Mouse (Mus musculus) adrenal gland, postnatal 25 days (tissue): ENCODE measurements around the gene Sdk2. TPM values are rescaled to one million over a fixed set of nuclear protein-coding genes. Genes with fewer than 3 reads are reported as not detected.

Experiments used
- DNase-seq: peaks from one replicate; pipeline ENCODE4 v3.0.0; 2021; ENCODE audit warnings: mixed read lengths
- total RNA-seq: library from RNA; stranded (reverse); gene quantifications from 2 replicates; pipeline ENCODE4 v1.2.3, GENCODE M21; 2021

The Sdk2 gene
- total RNA-seq, 1 experiment from 2014 or later, result 1.5 TPM

GRCm38 (mm10) chr11:113990466-113990865 is 76.4 kb downstream of the Sdk2 start:
- peak; percentile 55 for DNase-seq

GRCm38 (mm10) chr11:113990065-113990464 is 76.8 kb downstream of the Sdk2 start:
- DNase-seq, result no peak

- no peak for DNase-seq
Measured at GRCm38 (mm10) chr11:113985826-113986416, 80.9 kb downstream of the Sdk2 start.

- peak; percentile 13 for DNase-seq
Measured at GRCm38 (mm10) chr11:113981732-113982503, 84.9 kb downstream of the Sdk2 start.

- DNase-seq, result no peak
Measured at GRCm38 (mm10) chr11:113981088-113981487, 85.8 kb downstream of the Sdk2 start.

GRCm38 (mm10) chr11:113978318-113978717 is 88.5 kb downstream of the Sdk2 start:
- no peak for DNase-seq

GRCm38 (mm10) chr11:113975667-113975970 is 91.2 kb downstream of the Sdk2 start:
- DNase-seq, result no peak

- no peak for DNase-seq
Measured at GRCm38 (mm10) chr11:113974876-113975666, 91.8 kb downstream of the Sdk2 start.

GRCm38 (mm10) chr11:113972517-113972872 is 94.4 kb downstream of the Sdk2 start:
- peak; percentile 41 for DNase-seq

GRCm38 (mm10) chr11:113971609-113972516 is 95.0 kb downstream of the Sdk2 start:
- no peak for DNase-seq

GRCm38 (mm10) chr11:113970026-113970425 is 96.8 kb downstream of the Sdk2 start:
- no peak for DNase-seq

GRCm38 (mm10) chr11:113965214-113965613 is 101.6 kb downstream of the Sdk2 start:
- no peak for DNase-seq

GRCm38 (mm10) chr11:113962751-113963150 is 104.1 kb downstream of the Sdk2 start:
- no peak for DNase-seq

GRCm38 (mm10) chr11:113951616-113951988 is 115.2 kb downstream of the Sdk2 start:
- DNase-seq, result no peak

- DNase-seq, result no peak
Measured at GRCm38 (mm10) chr11:113950904-113951615, 115.8 kb downstream of the Sdk2 start.

GRCm38 (mm10) chr11:113948676-113949075 is 118.2 kb downstream of the Sdk2 start:
- no peak for DNase-seq

- DNase-seq, result no peak
Measured at GRCm38 (mm10) chr11:113942101-113942735, 124.6 kb downstream of the Sdk2 start.

GRCm38 (mm10) chr11:113933678-113934077 is 133.2 kb downstream of the Sdk2 start:
- DNase-seq, result no peak

- no peak for DNase-seq
Measured at GRCm38 (mm10) chr11:113932909-113933308, 133.9 kb downstream of the Sdk2 start.

GRCm38 (mm10) chr11:113931701-113932100 is 135.1 kb downstream of the Sdk2 start:
- no peak for DNase-seq

GRCm38 (mm10) chr11:113930112-113930511 is 136.7 kb downstream of the Sdk2 start:
- no peak for DNase-seq
